Mouse (Mus musculus) midbrain, embryonic 10.5 days (tissue): ENCODE measurements around the gene Dyx1c1. TPM values are rescaled to one million over a fixed set of nuclear protein-coding genes. Genes with fewer than 3 reads are reported as not detected.
A peak's percentile ranks its signal among the peaks of the same experiment; 100 is the strongest.

Experiments
- DNase-seq: peaks from one replicate; pipeline ENCODE4 v3.0.0-alpha.2; 2017; ENCODE audit warnings: low spot score
- H3K27ac ChIP-seq: fragments of 300-500 bp; sonication (generic); replicated peaks from 2 replicates; pipeline ENCODE4 v1.5.1; 2016; ENCODE audit warnings: mild to moderate bottlenecking
- H3K27me3 ChIP-seq: fragments of 300-500 bp; sonication (generic); 2 replicates; pipeline ENCODE4 v1.6.1; 2016; ENCODE audit warnings: low read depth, mild to moderate bottlenecking; ENCODE audit not compliant: poor library complexity, severe bottlenecking
- H3K36me3 ChIP-seq: fragments of 300-500 bp; sonication (generic); 2 replicates; pipeline ENCODE4 v1.6.1; 2016; ENCODE audit warnings: mild to moderate bottlenecking, moderate library complexity
- H3K4me1 ChIP-seq: fragments of 300-500 bp; sonication (generic); 2 replicates; pipeline ENCODE4 v1.6.1; 2016
- H3K4me3 ChIP-seq: fragments of 300-500 bp; sonication (generic); 2 replicates; pipeline ENCODE4 v1.5.1; 2016; ENCODE audit warnings: mild to moderate bottlenecking, moderate library complexity
- H3K9me3 ChIP-seq: fragments of 300-500 bp; sonication (generic); replicated peaks from 2 replicates; pipeline ENCODE4 v1.6.1; 2016; ENCODE audit warnings: mild to moderate bottlenecking
- WGBS: fragments of 180-500 bp; shearing (Covaris S2); methylation state at CpG from one replicate; pipeline ENCODE4 v1.1.7; 2016; 5-methylcytosine and 5-hydroxymethylcytosine counted together
- polyA plus RNA-seq: library from polyadenylated mRNA; unstranded; fragments of >200 nt; fragmentation: Nextera tagmentation; extraction: Ambion mirVana; gene quantifications from 2 replicates; pipeline ENCODE4 v1.2.1, GENCODE M21; 2016

The Dyx1c1 gene
- polyA plus RNA-seq, 1 experiment from 2014 or later = 1.7 TPM

DNA sequence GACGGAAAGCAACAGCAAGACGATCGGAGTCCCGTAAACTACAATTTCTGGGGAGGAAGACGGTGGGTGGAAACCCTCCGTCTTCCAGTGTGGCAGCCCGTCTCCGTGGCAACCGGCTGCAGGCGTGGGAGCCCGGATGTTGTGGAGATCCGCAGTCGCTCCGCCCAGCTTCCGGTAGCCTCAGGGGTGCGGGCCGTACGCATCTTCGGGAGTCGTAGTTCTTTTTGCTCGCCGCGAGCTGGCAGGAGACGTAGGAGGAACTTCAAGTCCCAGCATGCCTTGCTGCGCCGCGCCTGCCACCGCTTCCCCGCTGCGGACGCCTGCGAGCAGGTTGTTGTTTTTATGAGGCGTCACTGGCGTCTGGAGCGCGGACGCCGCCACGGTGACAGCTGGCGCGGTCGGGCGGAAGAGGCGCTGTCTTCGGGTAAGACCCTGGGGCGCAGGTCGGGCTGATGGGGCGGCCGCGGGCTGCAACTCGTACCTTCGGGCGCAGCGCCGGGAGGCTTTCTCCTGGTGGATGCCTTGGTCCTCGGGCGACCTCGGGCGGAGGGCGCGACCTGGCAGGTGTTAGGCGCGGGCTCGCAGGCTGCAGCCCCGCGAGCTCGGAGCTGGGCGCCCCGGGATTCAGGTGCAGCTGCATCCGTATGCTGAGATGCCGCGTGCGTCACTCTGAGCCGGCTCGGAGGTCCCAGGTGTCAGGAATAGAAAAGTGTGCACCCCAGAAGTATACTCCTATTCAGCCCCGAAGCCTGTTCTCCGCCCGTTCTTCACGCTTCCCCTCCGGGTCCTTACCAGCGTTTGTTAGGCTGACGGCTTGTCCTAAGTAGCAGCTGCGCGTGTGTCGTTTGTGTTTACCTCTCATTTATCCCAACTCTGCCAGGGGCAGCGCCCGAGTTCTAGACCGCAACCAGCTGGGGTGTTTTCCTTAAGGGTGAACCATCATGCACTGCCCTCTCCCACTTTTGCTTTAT lies 26.9 kb downstream of the Dyx1c1 start, which contains the start of the genes Ccpg1os and Ccpg1:
Ccpg1os (minus strand) TSS at position 133 of the 971 bp plus-strand sequence.
Ccpg1 (plus strand) TSS at position 180 of the 971 bp plus-strand sequence.
- peak within 1 kb of the TSS; percentile 91 for H3K4me3 ChIP-seq
- under 1% methylated on average over 88 of the region's 88 CpGs for WGBS

GRCm38 (mm10) chr9:72987703-72988102 lies 29.1 kb downstream of the Dyx1c1 start:
- no peak overlapping the region for H3K4me3 ChIP-seq
- no peaks in the 10 kb centered on the region for H3K36me3 ChIP-seq
- no peaks in the 10 kb centered on the region for H3K27me3 ChIP-seq
- H3K27ac ChIP-seq = no peak overlapping the region
- H3K9me3 ChIP-seq = no peaks in the 10 kb centered on the region
- DNase-seq = no peak
- H3K4me1 ChIP-seq = peaks cover 18% of the 10 kb centered on the region
- 69% methylated on average over 3 of the region's 3 CpGs for WGBS

More for the DNA sequence above, 26.9 kb downstream of the Dyx1c1 start, which contains the start of the genes Ccpg1os and Ccpg1:
- Histone ChIP-seq H3K27me3 (no peaks in the 10 kb centered on the region), H3K36me3 (no peaks in the 10 kb centered on the region), H3K27ac (peak within 1 kb of the TSS; percentile 82), H3K4me1 (peaks cover 18% of the 10 kb centered on the region), H3K9me3 (no peaks in the 10 kb centered on the region)
- DNase-seq = peak; percentile 98

DNA sequence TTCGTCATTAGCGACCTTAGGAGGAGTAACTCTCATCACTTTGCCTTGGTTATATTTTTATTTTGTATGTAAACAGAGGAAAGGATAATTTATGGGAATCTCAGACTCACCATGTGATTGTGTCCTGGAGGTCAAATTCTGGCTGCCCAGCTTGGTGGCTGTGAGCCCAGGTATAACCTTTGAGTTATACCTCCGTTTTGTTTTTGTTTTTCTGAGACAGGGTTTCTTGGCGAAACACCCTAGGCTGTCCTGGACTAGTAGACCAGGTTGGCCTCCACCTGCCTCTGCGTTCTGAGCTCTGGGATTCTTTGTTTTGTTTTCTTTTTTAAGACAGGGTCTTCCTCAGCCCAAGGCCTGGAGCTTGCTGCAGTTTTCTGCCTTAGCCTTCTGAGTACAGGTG lies 30.1 kb downstream of the Dyx1c1 start:
- Histone ChIP-seq H3K9me3 (no peaks in the 10 kb centered on the region), H3K4me1 (peaks cover 18% of the 10 kb centered on the region), H3K27me3 (no peaks in the 10 kb centered on the region), H3K36me3 (no peaks in the 10 kb centered on the region), H3K4me3 (no peak overlapping the region), H3K27ac (no peak overlapping the region)
- 91% methylated on average over 5 of the region's 5 CpGs for WGBS
- no peak for DNase-seq

DNA sequence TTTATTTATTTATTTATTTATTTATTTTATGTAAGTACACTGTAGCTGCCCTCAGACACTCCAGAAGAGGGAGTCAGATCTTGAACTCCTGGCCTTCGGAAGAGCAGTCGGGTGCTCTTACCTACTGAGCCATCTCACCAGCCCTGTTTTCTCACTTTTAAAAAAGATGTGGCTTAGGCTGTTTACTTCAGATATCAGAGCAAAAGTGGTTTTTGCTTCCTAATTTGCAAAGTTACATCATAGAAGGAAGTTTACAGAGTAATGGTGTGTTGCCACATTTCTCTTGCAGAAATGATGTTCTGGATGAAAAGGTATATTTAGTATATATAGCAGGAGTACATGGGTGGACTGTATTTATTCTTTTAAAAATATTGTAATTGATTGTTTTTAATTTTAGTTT lies 32.8 kb downstream of the Dyx1c1 start:
- H3K4me1 ChIP-seq = peaks cover 4% of the 10 kb centered on the region
- H3K9me3 ChIP-seq = no peaks in the 10 kb centered on the region
- H3K36me3 ChIP-seq = no peaks in the 10 kb centered on the region
- no peak overlapping the region for H3K4me3 ChIP-seq
- no peak for DNase-seq
- WGBS = 95% methylated on average over 2 of the region's 2 CpGs
- H3K27me3 ChIP-seq = no peaks in the 10 kb centered on the region
- H3K27ac ChIP-seq = no peak overlapping the region

DNA sequence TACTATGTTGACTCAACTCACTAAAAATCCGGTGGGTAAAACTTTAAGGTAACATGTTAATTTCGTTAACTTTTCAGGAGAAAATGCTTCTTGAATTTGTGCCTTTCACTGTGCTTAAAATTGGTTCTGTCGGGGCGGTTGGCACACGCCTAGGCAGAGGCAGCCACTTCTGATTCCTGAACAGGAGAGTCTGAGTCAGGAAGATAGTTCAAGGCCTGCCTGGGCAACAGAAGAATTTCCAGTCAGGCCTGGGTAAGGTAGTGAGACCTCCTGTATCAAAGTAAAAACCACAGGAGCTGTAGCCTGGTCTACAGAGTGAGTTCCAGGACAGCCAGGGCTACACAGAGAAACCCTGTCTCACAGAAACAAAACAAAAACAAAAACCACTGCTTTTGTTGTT lies 34.0 kb downstream of the Dyx1c1 start:
- 89% methylated on average over 5 of the region's 5 CpGs for WGBS
- Histone ChIP-seq H3K9me3 (no peaks in the 10 kb centered on the region), H3K4me1 (no peaks in the 10 kb centered on the region), H3K4me3 (no peak overlapping the region), H3K27me3 (no peaks in the 10 kb centered on the region), H3K36me3 (no peaks in the 10 kb centered on the region), H3K27ac (no peak overlapping the region)
- no peak for DNase-seq

- H3K36me3 ChIP-seq = no peaks in the 10 kb centered on the region
- no peak overlapping the region for H3K27ac ChIP-seq
- DNase-seq = no peak
- no peaks in the 10 kb centered on the region for H3K9me3 ChIP-seq
- no peaks in the 10 kb centered on the region for H3K4me1 ChIP-seq
- no peaks in the 10 kb centered on the region for H3K27me3 ChIP-seq
- no peak overlapping the region for H3K4me3 ChIP-seq
These were observed 37.6 kb downstream of the Dyx1c1 start for GRCm38 (mm10) chr9:72996167-72996566.

DNA sequence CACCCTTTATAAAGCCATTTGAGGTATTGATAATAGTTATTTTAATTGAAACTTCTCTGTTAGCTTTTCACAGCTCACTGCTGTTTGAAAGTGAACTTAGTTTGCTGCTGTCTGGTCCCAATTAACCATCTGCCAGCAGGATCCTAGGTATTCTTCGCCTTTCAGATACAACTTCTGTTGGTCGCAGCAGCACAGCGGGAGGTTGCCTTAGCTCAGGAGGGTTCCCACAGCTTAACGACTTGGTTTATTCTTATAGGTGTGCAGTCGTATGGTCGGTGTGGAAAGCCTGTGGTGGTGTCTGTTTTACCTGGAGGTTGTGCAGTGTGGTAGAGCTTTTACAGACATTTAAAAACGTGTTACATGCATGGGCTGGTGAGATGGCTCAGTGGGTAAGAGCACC lies 38.2 kb downstream of the Dyx1c1 start:
- 60% methylated on average over 7 of the region's 7 CpGs for WGBS
- H3K27ac ChIP-seq = no peak overlapping the region
- H3K27me3 ChIP-seq = no peaks in the 10 kb centered on the region
- H3K4me1 ChIP-seq = no peaks in the 10 kb centered on the region
- H3K4me3 ChIP-seq = no peak overlapping the region
- H3K9me3 ChIP-seq = no peaks in the 10 kb centered on the region
- H3K36me3 ChIP-seq = no peaks in the 10 kb centered on the region
- no peak for DNase-seq

DNA sequence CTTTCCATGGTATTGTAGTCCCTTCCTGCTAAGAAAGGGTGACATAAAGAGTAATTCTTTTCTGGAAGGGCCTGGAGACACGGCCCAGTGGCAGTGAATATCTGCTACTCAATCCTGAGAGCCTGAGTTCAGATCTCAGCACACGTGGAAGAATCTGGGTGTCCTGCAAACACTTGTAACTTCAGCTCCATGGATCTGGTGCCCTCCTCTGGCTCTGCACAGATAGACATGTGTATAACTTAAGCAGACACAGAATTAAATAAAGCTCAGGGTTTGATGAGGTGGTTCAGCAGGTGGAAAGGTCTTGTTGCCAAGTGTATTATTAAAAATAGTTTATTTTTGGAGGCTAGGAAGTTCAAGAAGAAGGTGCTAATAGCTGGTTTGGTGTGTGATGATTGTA lies 41.9 kb downstream of the Dyx1c1 start:
- Histone ChIP-seq H3K9me3 (no peaks in the 10 kb centered on the region), H3K27me3 (no peaks in the 10 kb centered on the region), H3K27ac (no peak overlapping the region), H3K4me1 (no peaks in the 10 kb centered on the region), H3K4me3 (no peak overlapping the region), H3K36me3 (peaks cover 3% of the 10 kb centered on the region)
- 65% methylated on average over 2 of the region's 2 CpGs for WGBS
- no peak for DNase-seq

DNA sequence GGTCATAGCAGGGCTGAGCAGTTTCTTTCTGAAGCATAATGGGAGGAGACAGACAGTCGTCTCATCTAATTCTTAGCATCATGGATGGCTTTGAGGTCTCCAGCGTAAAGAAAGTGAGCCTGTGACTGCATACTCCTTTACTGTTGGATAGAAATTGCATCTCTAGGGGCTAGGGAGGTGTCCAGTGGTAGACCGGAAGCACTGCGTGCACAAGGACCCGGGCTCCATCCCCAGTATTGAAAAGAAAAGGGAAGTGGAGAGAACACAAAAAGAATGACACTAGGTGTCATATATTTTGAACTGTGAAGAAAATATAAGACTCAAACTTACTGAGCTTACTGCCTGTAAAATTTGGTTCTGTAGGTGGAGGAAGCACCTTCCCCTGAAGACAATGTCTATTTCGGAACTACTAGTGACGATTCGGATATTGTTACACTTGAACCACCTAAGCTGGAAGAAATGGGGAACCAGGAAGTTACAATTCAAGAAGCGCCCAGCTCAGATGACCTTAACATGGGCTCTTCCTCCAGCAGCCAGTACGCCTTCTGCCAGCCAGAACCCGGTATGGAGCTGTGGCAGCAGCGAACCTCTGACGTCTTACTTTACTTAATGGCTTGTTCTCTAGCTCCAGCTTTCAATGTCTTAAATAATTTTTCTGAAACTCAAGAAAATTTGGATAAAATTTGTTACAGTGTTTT lies 42.9 kb downstream of the Dyx1c1 start:
- WGBS = 87% methylated on average over 13 of the region's 13 CpGs
- no peaks in the 10 kb centered on the region for H3K4me1 ChIP-seq
- H3K4me3 ChIP-seq = no peak overlapping the region
- DNase-seq = no peak
- no peaks in the 10 kb centered on the region for H3K27me3 ChIP-seq
- peaks cover 11% of the 10 kb centered on the region for H3K36me3 ChIP-seq
- no peaks in the 10 kb centered on the region for H3K9me3 ChIP-seq
- H3K27ac ChIP-seq = no peak overlapping the region

- WGBS = 81% methylated on average over 3 of the region's 3 CpGs
- Histone ChIP-seq H3K27me3 (no peaks in the 10 kb centered on the region), H3K36me3 (peaks cover 14% of the 10 kb centered on the region), H3K4me1 (no peaks in the 10 kb centered on the region), H3K9me3 (no peaks in the 10 kb centered on the region), H3K4me3 (no peak overlapping the region), H3K27ac (no peak overlapping the region)
- no peak for DNase-seq
These were observed 43.6 kb downstream of the Dyx1c1 start for GRCm38 (mm10) chr9:73002177-73002576.

- Histone ChIP-seq H3K36me3 (peaks cover 14% of the 10 kb centered on the region), H3K4me1 (no peaks in the 10 kb centered on the region), H3K27me3 (no peaks in the 10 kb centered on the region), H3K4me3 (no peak overlapping the region), H3K9me3 (no peaks in the 10 kb centered on the region), H3K27ac (no peak overlapping the region)
- DNase-seq = no peak
- 86% methylated on average over 8 of the region's 8 CpGs for WGBS
These were observed 45.5 kb downstream of the Dyx1c1 start for GRCm38 (mm10) chr9:73004076-73004475.

GRCm38 (mm10) chr9:73005106-73005505 lies 46.5 kb downstream of the Dyx1c1 start:
- 92% methylated on average over 6 of the region's 6 CpGs for WGBS

DNA sequence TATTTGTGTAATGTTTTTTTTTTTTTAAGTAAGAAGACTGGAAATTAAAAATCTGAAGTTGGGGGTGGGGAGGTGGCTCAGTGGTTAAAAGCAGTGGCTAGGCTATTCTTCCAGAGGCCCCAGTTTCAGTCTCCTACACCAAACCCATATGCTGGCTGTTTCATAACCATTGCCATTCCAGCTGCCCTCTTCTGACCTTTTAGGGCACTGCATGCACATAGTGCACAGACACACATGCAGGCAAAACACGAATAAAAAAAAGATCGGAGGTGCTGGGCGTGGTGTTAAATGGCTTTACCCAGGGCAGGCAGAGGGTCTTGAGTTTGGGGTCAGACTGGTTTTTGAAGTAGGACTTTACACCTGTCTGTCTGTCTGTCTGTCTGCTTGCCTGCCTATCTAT lies 47.6 kb downstream of the Dyx1c1 start:
- no peaks in the 10 kb centered on the region for H3K4me1 ChIP-seq
- peaks cover 27% of the 10 kb centered on the region for H3K36me3 ChIP-seq
- 98% methylated on average over 3 of the region's 3 CpGs for WGBS
- no peaks in the 10 kb centered on the region for H3K9me3 ChIP-seq
- no peak for DNase-seq
- H3K4me3 ChIP-seq = no peak overlapping the region
- H3K27ac ChIP-seq = no peak overlapping the region
- no peaks in the 10 kb centered on the region for H3K27me3 ChIP-seq

More at GRCm38 (mm10) chr9:73005106-73005505, 46.5 kb downstream of the Dyx1c1 start:
- no peak overlapping the region for H3K4me3 ChIP-seq
- no peaks in the 10 kb centered on the region for H3K4me1 ChIP-seq
- no peak overlapping the region for H3K27ac ChIP-seq
- no peaks in the 10 kb centered on the region for H3K9me3 ChIP-seq
- H3K36me3 ChIP-seq = peaks cover 17% of the 10 kb centered on the region
- no peak for DNase-seq
- H3K27me3 ChIP-seq = no peaks in the 10 kb centered on the region
